18 mouse cellular contexts compared by ENCODE assay signal in genomic region chr4:33549606-33550005, GRCm38 (mm10).
DNase-seq lines count a peak whose midpoint lies in the region; ATAC-seq and TF ChIP-seq lines count a peak whose summit lies in the region.
"Had no signal": no experiment of that assay in that cellular context is flagged by ENCODE, and none has a peak within 500 bp of the region (broad histone marks: within the 10 kb centered on the region; RNA-seq: fewer than 3 reads in every experiment).

No protein-coding gene starts in this region.

- no peaks in the 10 kb centered on the region for H3K36me3 ChIP-seq in heart, embryonic 10.5 days
- no peaks in the 10 kb centered on the region for H3K36me3 ChIP-seq in forebrain, embryonic 11.5 days (ENCODE audit: control insufficient read depth, insufficient read depth, low read length)
- H3K36me3 ChIP-seq in heart, adult 2 months (ENCODE audit: control insufficient read depth, insufficient read depth, low read length): no peaks in the 10 kb centered on the region
- H3K36me3 ChIP-seq: kidney, embryonic 15.5 days had no signal

- ATAC-seq in forebrain, embryonic 11.5 days (replicated peaks; ENCODE audit: low FRiP score): peak; percentile 34
- ATAC-seq in megakaryocyte progenitor cell, adult 5-6 weeks (replicated peaks; ENCODE audit: poor library complexity): peak; percentile 74

- H3K4me3 ChIP-seq in heart, embryonic 10.5 days: no peak overlapping the region
- no peak overlapping the region for H3K4me3 ChIP-seq in forebrain, embryonic 11.5 days (ENCODE audit: low read depth, low read length)
- no peak overlapping the region for H3K4me3 ChIP-seq in heart, adult 2 months
- H3K4me3 ChIP-seq: erythroblast, embryonic 14.5 days; kidney, embryonic 15.5 days; layer of hippocampus, adult 2 months had no signal

- DNase-seq in heart, embryonic 10.5 days (ENCODE audit: low spot score): peak; percentile 70
- no peak for DNase-seq in heart, adult 18-20 months
- DNase-seq in adipocyte (ENCODE audit: low spot score): peak; percentile 71
- DNase-seq in forebrain, embryonic 11.5 days (ENCODE audit: low spot score): no peak
- DNase-seq in heart, adult 2 months: no peak
- no peak for DNase-seq in cerebellum, adult 11 months
- DNase-seq: adrenal gland, postnatal 25 days; B cell, adult 2 months; cerebellum, postnatal 36 days; liver; lung, adult 2 months; thymus, postnatal 4 days had no signal

- TF ChIP-seq CTCF in heart, adult 2 months (IDR thresholded peaks at IDR 0.05): no peak

- 0 out of 2 replicates have a peak, but pooled peaks cover 8% of the 10 kb centered on the region for H3K4me1 ChIP-seq in heart, embryonic 10.5 days
- peaks cover 12% of the 10 kb centered on the region; the same call in 1 of the 2 replicates for H3K4me1 ChIP-seq in forebrain, embryonic 11.5 days (replicated peaks; ENCODE audit: control insufficient read depth, insufficient read depth, low read length)
- no peaks in the 10 kb centered on the region for H3K4me1 ChIP-seq in heart, adult 2 months (ENCODE audit: control insufficient read depth, insufficient read depth, low read length)

- TF ChIP-seq EP300 in heart, adult 2 months (IDR thresholded peaks at IDR 0.05; ENCODE audit: insufficient read depth, low read depth, low read length): no peak

- intact Hi-C loops in heart, adult 2 months (cut with DNase I): no loop called here

- H3K4me2 ChIP-seq in forebrain, embryonic 11.5 days (ENCODE audit: low read depth, low read length, severe bottlenecking): no peak overlapping the region
- H3K4me2 ChIP-seq: heart, embryonic 11.5 days; hindbrain, embryonic 14.5 days; kidney, embryonic 15.5 days had no signal

- no peak for TF ChIP-seq POLR2A in heart, adult 2 months (IDR thresholded peaks at IDR 0.05; ENCODE audit: insufficient read depth, low read depth, low read length)

- H3K27ac ChIP-seq in heart, embryonic 10.5 days: no peak overlapping the region
- peak overlapping the region; percentile 25; the same call in 1 of the 2 replicates for H3K27ac ChIP-seq in forebrain, embryonic 11.5 days (ENCODE audit: low read depth, low read length)
- H3K27ac ChIP-seq in heart, adult 2 months: no peak overlapping the region
- H3K27ac ChIP-seq: hindbrain, embryonic 14.5 days; kidney, embryonic 15.5 days; layer of hippocampus, adult 2 months had no signal

- 45% methylated on average over 5 of the region's 5 CpGs for WGBS in heart, embryonic 10.5 days
- 35% methylated on average over 5 of the region's 5 CpGs for WGBS in forebrain, embryonic 11.5 days
- WGBS in heart, adult 2 months: 47% methylated on average over 5 of the region's 5 CpGs

- H3K27me3 ChIP-seq in heart, embryonic 10.5 days (ENCODE audit: insufficient read depth, poor library complexity, severe bottlenecking): peaks cover 54% of the 10 kb centered on the region
- no peaks in the 10 kb centered on the region for H3K27me3 ChIP-seq in forebrain, embryonic 11.5 days (ENCODE audit: control insufficient read depth, insufficient read depth, low read length)
- no peaks in the 10 kb centered on the region for H3K27me3 ChIP-seq in heart, adult 2 months (ENCODE audit: control insufficient read depth, insufficient read depth, low read length)

- peak overlapping the region; percentile 3; the same call in 1 of the 2 replicates for H3K9ac ChIP-seq in forebrain, embryonic 11.5 days (ENCODE audit: low read length)
- H3K9ac ChIP-seq in heart, adult 2 months (ENCODE audit: low read depth, low read length): no peak overlapping the region
- H3K9ac ChIP-seq: kidney, embryonic 15.5 days had no signal

- no peaks in the 10 kb centered on the region for H3K9me3 ChIP-seq in heart, embryonic 10.5 days
- H3K9me3 ChIP-seq in forebrain, embryonic 11.5 days (ENCODE audit: control insufficient read depth, low read length): no peaks in the 10 kb centered on the region
- H3K9me3 ChIP-seq: kidney, embryonic 15.5 days had no signal

- no peaks in the 10 kb centered on the region for H3K79me2 ChIP-seq in heart, adult 2 months (replicated peaks; ENCODE audit: control insufficient read depth, insufficient read depth, low read length)

Comparison
In these comparisons a context has a peak if more than half of its experiments do, and no peak if none do; other contexts are left out.
1. DNase-seq: peak in heart, embryonic 10.5 days (single experiment) and adipocyte (single experiment); none in heart, adult 18-20 months (0 of 2), forebrain, embryonic 11.5 days (single experiment), heart, adult 2 months (0 of 2) and cerebellum, adult 11 months (single experiment).